Mouse (Mus musculus): Measurements from ENCODE around the gene Mthfr.

Mthfr gene

DNA sequence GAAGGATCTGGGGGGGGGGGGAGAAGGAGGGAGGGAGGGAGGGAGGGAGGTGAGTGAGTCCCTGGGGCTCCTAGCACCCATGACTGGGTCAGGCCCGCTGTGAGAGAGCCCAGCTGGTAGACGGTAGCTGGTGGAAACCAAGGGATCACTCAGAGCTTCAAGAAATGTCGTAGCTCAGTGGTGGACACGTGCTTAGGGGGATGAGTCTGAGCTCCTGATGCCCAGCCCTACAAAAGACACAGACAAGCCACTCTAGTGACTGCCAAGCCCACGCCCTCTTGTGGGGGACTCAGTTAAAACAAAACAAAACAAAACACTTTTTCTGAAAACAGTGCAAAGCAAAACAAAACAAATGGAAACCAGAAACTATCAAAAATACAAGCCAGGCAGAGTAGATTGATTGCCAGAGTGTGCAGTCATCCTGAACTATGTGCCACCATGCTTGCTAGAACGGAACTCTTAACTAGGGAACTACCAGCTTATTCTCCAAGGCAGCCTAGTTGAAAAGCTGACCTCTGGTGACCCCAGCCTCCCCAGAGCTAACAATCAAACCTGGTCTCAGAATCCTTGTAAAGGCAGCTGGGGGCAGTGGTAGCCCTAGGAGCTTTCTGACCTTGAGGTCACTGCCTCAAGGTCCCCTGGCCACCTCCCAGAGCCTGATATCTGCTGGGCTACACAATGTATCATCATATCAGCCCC lies 27.0 kb downstream of the Mthfr start:
- no peak for DNase-seq (ENCODE audit: low read depth)

DNA sequence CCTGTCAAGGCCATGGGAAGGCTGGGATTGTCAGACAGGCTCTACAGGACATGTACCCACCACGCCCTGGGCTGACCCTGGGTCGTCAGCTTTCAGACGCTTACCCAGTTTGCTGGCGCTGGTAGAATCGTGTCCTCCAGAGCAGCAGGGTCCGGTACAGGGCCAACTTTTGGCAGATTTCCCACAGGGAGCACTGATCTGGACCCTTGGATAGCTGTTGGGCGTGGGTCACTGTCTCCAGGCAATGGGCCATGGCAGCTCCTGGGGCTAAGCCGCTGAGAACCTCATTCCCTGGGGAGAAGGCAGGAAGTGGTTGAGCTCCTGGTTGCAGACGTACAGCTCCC lies 27.5 kb downstream of the Mthfr start:
- no peak for DNase-seq (ENCODE audit: low read depth)

DNA sequence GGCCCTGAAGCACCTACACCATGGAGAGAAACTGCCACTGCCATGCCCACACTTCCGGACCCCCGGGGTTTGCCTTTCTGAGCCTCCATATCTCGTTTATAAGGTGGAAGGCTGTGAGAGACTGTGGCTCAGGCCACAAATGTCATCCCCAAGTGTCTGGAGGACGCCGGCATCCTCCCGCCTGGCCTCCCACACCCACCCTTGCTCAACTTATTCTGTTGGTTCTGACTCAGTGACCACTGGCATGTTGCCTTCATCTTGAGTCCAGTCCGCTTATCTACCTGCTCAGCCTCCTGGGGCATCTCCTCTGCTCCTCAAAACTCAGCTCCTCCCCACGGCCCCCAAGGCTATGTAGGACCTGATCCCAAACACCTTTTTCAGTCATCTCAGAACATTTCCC lies 28.5 kb downstream of the Mthfr start:
- no peak for DNase-seq (ENCODE audit: low read depth)

DNA sequence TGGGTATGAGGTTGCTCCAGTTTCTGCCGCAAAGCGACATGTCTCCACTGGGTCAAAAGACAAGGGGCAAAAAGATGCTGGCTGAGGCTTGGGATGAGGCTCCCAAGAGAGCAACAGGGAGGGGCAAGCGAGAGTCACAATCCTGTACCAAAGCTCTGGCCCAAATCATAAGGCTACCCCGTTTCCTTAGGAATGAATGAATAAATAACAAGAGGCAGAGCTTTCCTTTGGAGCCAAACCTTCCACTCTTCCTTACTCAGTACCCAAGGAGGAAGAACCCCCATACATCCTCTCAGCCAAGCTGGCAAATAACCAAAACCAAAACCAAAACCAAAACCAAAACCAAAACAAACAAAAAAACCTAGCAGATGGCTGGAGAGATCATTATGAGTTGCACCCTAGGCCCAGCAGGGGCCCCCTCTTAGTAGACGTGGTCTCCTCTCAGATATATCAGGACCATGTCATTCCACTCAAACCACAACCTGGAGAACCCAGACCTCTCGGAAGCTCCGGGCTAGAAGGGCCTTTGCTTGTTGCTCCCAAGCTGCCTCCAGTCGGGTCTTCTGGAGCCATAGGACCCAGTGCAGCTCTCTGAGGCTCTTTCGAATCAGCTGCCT lies 30.8 kb downstream of the Mthfr start:
- no peak for DNase-seq (ENCODE audit: low read depth)

DNA sequence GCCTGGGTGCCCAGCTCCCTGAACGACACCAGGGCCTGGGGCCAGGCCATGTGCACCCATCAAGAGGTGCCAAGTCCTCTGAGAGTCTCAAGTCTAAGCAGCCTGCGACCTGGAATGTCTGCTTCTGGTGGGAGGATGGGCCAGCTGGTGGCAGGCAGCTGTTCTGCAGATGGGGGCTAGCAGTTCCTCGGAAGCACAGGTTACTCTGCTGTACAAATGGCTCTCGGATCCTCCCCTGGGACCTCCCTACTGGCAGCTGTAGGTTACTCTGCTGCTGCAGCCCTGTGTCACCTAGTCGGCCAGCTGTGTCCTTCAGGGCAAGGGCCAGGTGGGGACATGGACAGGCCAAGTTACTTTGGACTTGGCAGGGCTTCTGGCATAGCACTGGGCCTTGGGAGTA lies 32.6 kb downstream of the Mthfr start:
- DNase-seq (ENCODE audit: low read depth), result no peak

DNA sequence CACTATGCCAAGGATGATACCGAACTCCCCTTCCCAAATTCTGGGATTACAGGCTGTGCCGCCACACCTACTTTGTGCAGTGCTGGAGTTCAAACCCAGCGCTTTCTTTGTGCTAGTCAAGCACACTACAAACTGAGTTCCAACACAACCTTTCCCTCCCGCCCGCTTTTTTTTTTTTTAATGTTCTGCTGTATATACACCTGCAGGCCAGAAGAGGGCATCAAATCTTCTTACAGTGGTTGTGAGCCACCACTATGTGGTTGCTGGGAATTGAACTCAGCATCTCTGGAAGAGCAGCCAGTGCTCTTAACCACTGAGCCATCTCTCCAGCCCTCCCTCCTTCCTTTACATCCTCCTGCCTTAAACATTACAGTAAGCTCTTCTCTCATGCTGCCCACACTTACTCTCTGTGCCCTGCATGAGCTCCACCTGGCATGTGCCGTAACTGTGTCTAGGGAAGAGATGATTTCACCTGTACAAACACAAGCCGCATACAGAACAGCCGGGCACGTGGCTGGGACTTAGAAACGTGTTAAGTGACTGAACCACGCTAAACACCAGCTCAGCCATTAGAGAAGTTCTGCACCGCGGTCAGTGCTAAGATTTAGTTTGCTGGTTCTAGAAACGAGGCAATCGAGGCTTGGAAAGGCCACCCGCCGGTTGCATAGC lies 35.8 kb downstream of the Mthfr start:
- peak; percentile 69 for DNase-seq (ENCODE audit: low read depth)

DNA sequence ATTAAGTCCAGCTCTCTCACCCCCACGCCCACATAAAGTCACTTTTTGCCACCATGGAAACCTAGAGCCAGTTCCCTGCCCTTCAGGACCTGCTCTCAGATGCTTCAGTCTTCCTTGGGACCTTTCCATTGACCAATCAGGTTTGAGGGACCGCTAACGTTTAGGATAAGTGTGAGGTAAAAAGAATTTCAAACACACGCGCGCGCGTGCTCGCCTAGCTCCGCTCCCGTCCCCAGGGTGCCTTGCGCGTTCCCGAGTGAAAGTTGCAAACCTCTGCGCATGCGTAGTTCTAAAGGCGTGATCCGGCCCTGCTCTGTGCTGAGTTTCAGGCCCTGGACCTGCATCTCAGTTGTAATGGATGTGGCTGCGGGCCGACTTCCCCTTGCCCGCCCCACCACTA lies 36.4 kb downstream of the Mthfr start:
- DNase-seq (ENCODE audit: low read depth), result peak; percentile 83

DNA sequence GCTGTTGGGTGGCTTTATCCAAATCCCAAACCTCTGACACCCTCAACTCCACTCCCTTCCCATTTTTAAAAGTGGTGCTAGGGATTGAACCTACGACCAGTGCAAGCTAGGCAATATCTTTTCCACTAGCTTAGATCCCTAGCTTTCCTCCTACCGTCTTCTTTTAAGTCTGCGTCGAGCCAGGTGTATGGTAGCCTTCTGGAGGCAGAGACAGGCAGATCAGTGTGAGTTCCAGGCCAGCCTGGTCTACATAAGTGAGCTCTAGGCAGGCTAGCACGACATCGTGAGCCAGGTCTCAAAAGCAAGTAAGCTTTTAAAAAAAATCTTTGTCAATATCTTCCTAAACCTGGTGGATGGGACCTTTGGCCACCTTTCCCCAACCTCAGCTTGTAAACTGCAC lies 37.0 kb downstream of the Mthfr start:
- no peak for DNase-seq (ENCODE audit: low read depth)

DNA sequence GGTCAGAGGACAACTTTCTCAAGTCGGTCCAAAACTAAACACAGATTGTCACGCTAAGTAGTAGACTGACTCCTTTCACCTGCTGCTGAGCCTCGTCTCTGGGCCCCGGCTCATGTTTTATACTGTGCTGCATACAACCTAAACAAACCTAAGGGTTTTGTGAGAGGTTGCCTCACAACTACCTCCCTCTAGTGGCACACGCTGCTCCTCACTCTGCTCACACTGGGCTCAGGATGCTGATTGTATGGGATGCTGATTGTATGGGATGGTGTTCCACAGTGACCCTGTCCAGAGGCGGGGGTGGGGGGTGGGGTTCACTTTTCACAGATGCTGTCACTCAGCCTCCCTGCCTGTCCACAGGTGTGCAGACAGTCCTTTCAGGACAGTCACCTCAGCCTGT lies 40.3 kb downstream of the Mthfr start:
- no peak for DNase-seq (ENCODE audit: low read depth)

DNA sequence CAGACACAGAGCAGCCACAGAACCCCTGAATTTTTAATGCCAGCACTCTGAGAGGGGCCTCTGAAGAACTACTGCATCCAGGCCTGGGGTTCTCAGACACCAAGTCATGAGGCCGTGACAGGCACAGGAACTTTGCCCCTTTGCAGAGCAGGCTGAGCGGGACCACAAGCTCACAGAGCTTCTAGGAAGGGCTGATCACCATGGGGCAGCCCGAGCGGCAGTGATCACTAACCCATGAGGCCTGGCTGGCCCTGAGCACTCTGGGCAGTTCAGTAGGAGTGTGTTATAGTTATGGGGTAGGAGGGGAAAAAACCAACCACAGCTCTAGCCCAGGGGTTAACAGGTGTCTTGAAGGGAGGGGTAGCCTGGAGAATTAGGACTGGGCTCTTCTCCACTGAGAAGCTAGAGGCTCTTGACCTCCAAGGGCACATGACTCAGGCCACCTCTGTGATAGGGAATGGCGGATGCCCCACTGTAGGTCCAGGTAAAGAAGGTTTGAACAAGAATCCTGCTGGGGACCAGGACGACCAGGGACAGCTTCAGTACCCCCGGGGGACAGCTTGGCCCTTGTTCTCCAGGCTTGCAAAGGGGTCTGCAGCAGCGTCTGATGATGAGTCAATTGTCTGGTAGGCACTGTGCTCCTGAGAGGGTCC lies 41.2 kb downstream of the Mthfr start:
- DNase-seq (ENCODE audit: low read depth), result no peak

DNA sequence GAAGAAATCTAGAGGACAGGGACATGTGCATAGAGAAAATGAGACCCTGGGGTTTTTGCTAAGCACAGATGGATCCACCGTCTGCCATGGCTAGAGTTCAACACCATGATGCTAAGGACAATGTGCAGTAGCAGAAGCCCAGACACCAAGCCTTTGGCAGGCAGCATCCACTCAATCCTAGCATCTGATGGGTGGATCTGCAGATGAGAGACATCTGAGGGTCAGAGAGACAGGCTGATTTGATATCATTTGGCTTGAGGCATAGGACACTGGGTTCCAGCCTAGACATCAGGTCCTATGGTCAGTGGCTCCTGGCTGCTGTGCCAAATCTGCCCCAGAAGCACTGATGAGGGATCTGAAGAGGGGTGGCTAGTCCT lies 41.7 kb downstream of the Mthfr start:
- DNase-seq (ENCODE audit: low read depth), result no peak

DNA sequence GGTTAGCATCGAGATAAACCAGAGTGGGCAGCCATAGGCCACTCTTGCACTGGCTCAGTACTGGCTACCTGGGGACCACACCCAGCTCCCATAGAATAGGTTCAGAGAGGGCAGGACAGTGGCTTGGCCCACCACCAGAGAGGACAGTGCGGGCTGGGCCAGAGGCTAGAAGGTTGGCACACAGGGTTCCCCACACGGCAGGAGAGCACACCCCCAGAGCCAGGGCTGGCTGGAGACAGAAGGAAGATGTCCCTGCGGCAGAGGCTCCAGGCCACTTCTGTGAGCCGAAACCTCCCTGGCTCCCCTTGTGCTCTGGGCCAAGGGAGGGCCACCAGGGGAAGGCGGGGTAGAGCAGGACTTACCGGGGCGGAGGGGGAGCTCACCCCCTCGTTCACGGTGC lies 42.3 kb downstream of the Mthfr start:
- no peak for DNase-seq (ENCODE audit: low read depth)

DNA sequence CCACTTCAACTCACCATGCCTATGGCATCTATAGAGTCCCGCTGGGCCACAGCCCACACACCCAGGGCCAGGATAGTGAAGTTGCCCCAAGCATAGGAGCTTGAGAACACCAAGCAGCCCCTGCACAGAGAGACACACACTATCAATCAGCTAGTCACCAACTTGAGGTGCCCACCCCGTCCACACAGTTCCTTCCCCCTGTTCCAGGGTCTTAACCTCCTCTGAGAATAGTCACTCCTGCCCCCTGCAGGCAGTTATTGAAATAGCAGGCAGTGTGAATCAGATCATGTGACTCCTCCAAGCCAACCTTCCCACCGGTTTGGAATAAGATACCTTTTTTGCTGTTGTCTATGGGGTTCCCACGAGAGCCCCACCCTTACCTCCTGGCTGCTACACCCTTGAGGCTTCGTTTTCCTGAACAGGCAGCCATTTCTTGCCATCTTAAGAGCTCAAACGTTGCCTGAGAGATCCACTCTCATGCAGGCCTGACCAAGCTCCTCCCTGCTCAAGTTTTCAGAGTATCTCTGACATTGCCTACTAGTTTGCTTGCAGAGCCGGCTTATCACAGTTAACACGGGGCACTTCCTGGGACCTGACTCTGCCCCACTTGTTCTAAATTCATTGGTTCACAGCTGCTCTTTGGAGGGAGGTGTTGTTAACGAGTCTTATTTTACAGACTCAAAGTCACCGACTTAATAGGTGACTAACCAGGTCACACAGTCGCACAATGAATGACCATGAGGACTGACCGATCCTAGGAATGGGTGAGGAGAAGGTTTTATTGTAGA lies 43.6 kb downstream of the Mthfr start:
- peak; percentile 77 for DNase-seq (ENCODE audit: low read depth)

DNA sequence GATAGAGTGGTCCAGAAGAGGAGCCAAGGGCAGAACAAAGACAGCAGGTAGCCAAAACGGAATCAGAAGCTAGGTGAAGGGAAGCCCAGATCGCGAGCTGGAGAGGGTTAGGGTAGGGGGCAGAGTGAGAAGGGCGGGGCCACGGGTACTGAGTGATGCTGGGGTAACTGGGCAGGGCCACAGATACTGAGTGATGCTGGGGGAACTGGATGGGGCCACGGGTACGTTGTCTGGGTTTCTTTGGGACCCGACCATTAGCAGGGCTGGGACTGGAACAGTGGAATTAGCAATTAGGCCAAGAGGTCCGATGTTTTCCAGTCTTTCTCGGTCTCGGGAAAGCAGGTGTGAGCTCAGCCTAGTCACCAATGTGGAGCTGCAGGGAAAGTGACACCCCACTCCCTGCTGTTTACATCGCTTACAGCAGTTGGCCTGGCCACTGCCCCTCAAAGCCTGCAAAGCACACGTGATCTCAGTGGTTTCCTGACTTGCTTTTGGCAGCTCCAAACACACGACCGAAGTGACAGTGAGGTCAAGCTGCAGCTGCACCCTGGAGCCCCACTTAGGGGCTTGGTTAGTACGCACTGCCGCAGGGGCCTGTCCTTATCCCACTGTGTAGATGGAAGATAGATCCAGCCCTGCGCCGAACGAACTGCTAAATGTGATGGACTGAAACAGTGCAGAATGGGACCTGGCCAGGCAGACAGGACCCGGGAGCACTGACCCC lies 44.5 kb downstream of the Mthfr start:
- DNase-seq (ENCODE audit: low read depth), result no peak

DNA sequence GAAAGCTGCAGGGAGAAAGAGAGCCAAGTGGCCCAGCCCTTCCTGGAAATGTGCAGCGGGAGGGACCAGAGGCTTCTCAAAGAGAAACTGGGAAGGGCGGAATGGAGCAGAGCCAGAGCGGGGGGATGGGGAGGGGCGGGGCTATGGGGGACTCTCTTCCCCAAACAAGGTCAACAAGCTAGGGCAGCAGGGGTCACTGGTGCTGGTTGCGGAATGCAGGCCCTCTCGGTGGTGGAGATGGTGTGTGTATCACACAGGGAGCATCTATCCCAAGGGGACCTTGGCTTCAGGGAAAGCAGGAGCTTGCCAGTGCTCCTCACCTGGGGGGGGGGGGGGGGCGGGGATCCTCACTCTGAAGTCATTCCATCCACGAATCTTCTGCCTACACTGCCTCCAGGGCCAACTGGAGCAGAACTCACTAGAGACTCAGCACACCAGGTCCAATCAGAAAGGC lies 45.4 kb downstream of the Mthfr start:
- no peak for DNase-seq (ENCODE audit: low read depth)

DNA sequence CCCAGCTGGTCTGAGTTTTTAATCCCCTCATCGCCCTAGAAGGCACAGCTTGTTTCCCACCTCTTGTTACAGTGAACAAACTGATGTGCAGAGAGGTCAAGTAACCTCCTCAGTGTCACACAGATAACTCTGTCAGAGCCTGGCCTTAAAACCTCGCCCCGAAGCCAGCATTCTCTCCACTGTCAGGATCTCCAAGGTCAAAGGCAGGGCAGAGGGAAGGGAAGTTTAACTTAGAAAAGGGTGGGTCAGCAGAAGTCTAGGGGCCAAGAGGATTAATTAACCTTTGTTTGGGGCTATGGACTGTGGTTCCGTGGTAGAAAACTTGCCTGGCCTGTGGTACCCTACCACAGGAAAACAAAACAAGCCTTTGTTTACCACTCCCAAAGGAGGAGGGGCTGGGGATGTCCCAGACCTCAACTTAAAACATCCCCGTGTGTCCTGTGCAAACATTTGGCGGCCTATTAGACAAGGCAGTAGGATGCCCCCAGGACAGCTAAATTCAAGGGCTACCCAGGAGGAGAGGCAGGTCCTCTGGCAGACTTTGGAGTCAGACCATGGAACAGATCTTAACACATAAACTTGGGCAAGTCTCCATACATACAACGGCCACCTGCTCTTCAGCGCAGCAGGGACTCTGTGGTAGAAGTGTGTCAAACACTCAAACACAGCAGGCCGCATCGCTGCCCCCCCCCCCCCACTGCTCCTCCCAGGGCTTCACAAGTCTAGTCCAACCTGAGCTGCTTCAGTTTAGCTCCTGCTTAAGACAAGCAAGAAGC lies 46.4 kb downstream of the Mthfr start:
- no peak for DNase-seq (ENCODE audit: low read depth)

DNA sequence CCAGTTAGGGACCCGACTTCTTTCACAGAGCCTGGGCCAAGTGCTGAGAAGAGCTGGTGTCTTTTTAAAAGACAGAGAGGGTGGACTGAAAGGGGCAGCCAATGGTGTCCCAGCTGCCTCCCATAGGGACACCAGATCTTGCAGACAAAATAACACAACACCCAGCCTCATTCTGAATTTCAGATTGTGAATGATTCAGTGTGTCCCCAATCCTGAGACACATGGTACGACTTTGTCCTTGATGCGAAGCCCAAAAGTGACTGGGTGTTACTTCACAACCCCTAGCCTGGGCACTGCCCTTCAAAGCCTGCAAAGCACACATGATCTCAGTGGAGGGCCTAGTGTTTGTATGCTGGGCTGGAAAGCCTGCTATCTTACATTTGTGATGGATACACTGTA lies 47.0 kb downstream of the Mthfr start:
- DNase-seq (ENCODE audit: low read depth), result no peak

DNA sequence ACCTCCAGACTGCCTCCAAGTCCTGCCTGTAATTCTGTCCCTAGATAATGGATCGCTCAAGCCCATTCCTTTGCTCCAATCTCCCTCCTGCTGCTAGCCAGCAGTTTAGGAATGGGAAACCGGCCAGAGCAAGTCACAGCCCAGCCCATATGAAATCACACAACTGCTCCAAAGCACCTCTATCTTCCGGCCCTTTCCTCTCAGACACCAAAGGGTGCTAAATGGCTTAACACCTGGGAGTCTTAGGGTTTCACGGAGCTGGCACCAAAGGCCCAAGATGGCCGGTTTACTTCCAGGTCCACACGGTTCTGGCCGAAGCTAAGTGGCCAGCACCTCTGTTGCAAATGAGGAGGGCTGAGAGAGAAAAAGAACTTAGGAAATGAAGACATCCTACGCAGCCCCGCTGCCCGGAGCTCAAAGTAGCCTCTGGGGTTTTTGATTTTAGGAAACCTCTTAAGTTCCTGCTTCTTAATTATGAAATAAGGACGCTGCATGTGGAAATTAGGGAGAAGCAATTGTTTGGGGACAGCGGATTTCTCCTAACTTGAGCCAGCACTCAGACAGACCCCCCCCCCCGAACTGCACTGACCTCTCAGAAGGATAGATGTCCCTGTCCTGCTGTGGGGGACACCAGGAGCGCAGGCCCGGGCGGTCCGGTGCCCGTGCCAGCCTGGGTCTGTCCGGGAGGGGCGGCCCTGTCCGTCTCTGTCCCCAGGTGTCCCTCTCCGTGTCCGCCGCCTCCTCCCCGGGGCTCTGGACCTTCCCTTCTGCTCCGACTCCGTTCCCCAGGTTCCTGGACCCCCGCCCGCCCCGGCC lies 48.4 kb downstream of the Mthfr start:
- peak; percentile 37 for DNase-seq (ENCODE audit: low read depth)

DNA sequence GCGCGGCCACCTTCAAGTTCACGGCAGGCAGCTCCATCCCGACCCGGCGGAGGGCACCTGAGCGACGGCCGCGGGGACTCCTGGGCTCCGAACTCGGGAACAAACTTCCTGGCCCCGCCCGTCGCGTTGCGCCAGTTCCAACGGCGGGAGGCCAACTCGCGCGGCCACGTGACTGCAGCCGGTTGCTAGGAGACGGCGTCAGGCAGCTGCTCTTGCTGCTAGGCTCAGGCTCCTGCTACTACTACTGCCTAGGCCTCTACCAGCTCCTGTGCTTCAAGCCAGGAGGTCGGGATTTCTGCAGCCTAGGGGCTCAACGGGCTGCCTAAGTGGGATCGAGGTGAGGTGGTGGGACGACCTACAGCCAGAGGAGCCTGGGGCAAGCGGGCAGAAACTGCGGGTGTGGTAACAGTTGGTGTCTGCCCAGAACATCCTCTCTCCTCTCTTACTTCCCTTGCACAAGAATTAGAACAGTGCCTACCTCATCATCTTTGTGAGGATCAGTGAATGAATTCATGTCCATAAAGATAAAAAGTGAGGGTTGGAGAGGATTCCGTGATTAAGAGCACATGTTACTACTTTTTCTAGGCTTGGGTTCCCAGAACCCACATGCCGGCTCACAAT lies 49.1 kb downstream of the Mthfr start, which contains the start of gene Agtrap:
Agtrap (minus strand) TSS at position 125 of the 621 bp plus-strand sequence.
- DNase-seq (ENCODE audit: low read depth), result peak; percentile 89

Measured in naive thymus-derived CD4-positive, alpha-beta T cell, adult 2 months (primary cell).